19 mouse cellular contexts compared by ENCODE assay signal in the genomic region with DNA sequence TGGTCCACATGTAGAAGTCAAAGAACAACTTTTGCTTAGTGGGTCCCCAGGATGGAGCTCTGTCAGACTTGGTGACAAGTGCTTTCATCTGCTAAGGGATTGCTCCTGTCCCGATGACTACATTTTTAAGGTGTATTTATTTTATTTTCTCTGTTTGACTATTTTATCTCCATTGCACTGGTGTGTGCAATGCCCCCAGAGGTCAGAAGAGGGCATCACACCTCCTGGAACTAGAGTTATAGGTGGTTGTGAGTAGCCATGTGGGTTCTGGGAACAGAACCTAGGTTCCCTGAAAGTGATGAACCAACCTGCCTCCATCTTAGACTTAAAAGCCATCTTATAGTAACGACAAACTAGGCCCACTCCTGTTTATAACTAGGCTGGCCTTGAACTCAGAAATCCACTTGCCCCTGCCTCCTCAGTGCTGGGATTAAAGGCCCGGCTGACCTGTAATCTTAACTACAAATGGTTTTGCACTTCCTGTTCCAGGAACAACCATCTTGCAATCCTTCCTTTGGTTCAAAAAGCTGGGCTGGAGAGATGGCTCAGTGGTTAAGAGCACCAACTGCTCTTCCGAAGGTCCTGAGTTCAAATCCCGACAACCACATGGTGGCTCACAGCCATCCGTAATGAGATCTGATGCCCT. TPM values are rescaled to one million over a fixed set of nuclear protein-coding genes. Genes with fewer than 3 reads are reported as not detected.
DNase-seq lines count a peak whose midpoint lies in the region; ATAC-seq and TF ChIP-seq lines count a peak whose summit lies in the region.
"Had no signal": no experiment of that assay in that cellular context is flagged by ENCODE, and none has a peak within 500 bp of the region (broad histone marks: within the 10 kb centered on the region; RNA-seq: fewer than 3 reads in every experiment).

No protein-coding gene starts in this region.

- WGBS in liver, embryonic 14.5 days (ENCODE audit: insufficient replicate concordance) = 87% methylated on average over 6 of the region's 6 CpGs
- WGBS in stomach, postnatal 0 days = 91% methylated on average over 6 of the region's 6 CpGs
- WGBS in hindbrain, embryonic 10.5 days = 95% methylated on average over 6 of the region's 6 CpGs

- no peak overlapping the region for H3K27ac ChIP-seq in liver, embryonic 14.5 days
- H3K27ac ChIP-seq in stomach, postnatal 0 days (replicated peaks) = no peak overlapping the region
- H3K27ac ChIP-seq in hindbrain, embryonic 10.5 days = no peak overlapping the region
- H3K27ac ChIP-seq: embryonic facial prominence, embryonic 12.5 days; hindbrain, embryonic 13.5 days; layer of hippocampus, adult 2 months; limb, embryonic 12.5 days; liver, embryonic 13.5 days; lung, embryonic 15.5 days had no signal

- in situ Hi-C loops in Patski (cut with MboI; ENCODE audit: low pct_unique_long_range_greater_than_20kb) = no loop called here

- no peak for ATAC-seq in liver, embryonic 14.5 days (ENCODE audit: insufficient read depth)
- ATAC-seq in Patski = no peak
- ATAC-seq in stomach, postnatal 0 days (ENCODE audit: low FRiP score, low TSS enrichment) = no peak

- POLR2A ChIA-PET in Patski (lab: Charles Lee) = no interaction called here

- H3K27me3 ChIP-seq in liver, embryonic 14.5 days (ENCODE audit: control insufficient read depth, insufficient read depth, low read length) = no peaks in the 10 kb centered on the region
- no peaks in the 10 kb centered on the region for H3K27me3 ChIP-seq in Patski
- H3K27me3 ChIP-seq in stomach, postnatal 0 days (ENCODE audit: control insufficient read depth, insufficient read depth, low read length) = no peaks in the 10 kb centered on the region
- no peaks in the 10 kb centered on the region for H3K27me3 ChIP-seq in hindbrain, embryonic 10.5 days (ENCODE audit: insufficient read depth, poor library complexity, severe bottlenecking)
- H3K27me3 ChIP-seq: embryonic facial prominence, embryonic 12.5 days; hindbrain, embryonic 13.5 days; limb, embryonic 12.5 days; liver, embryonic 13.5 days; lung, embryonic 15.5 days had no signal

- no peak overlapping the region for H3K4me2 ChIP-seq in liver, embryonic 14.5 days (ENCODE audit: low read depth)
- H3K4me2 ChIP-seq in stomach, postnatal 0 days (replicated peaks; ENCODE audit: low read depth) = no peak overlapping the region
- H3K4me2 ChIP-seq: embryonic facial prominence, embryonic 12.5 days; hindbrain, embryonic 13.5 days; limb, embryonic 12.5 days; liver, embryonic 13.5 days; lung, embryonic 15.5 days had no signal

- CTCF ChIA-PET in Patski (lab: Charles Lee) = no interaction called here

- TF ChIP-seq CTCF in liver, embryonic 14.5 days (IDR thresholded peaks at IDR 0.05; ENCODE audit: low read depth) = peak; percentile 35; the same call in 1 of the 2 replicates
- peak; percentile 27 for TF ChIP-seq CTCF in Patski (IDR thresholded peaks at IDR 0.05)
- peak; percentile 23 for TF ChIP-seq CTCF in stomach, postnatal 0 days (IDR thresholded peaks at IDR 0.05; ENCODE audit: low read depth)

- no peak for DNase-seq in liver, embryonic 14.5 days (ENCODE audit: low read depth in 3 of 3, low spot score in 3 of 3)
- DNase-seq in liver (no peak), A20 (ENCODE audit: low read depth, low spot score) (peak; percentile 40), Patski (ENCODE audit: low read depth, low spot score) (no peak)
- DNase-seq in stomach, postnatal 0 days (ENCODE audit: low spot score) = no peak
- no peak for DNase-seq in hindbrain, embryonic 10.5 days (ENCODE audit: low spot score)
- no peak for DNase-seq in cerebellum, adult 11 months
- DNase-seq: cerebellum, adult 18-20 months; cerebellum, postnatal 14 days; kidney, adult 2 months; kidney, postnatal 14 days; liver, embryonic 13.5 days; lung, postnatal 4 days had no signal

- no peak overlapping the region for H3K4me3 ChIP-seq in liver, embryonic 14.5 days (ENCODE audit: insufficient read depth in 1 of 2, low read depth in 2 of 2, low read length in 2 of 2)
- H3K4me3 ChIP-seq in stomach, postnatal 0 days (ENCODE audit: low read depth, low read length) = no peak overlapping the region
- no peak overlapping the region for H3K4me3 ChIP-seq in hindbrain, embryonic 10.5 days
- H3K4me3 ChIP-seq: embryonic facial prominence, embryonic 12.5 days; hindbrain, embryonic 13.5 days; layer of hippocampus, adult 2 months; limb, embryonic 12.5 days; liver, embryonic 13.5 days; lung, embryonic 15.5 days had no signal

- no peak for TF ChIP-seq EP300 in liver, embryonic 14.5 days (IDR thresholded peaks at IDR 0.05; ENCODE audit: low read depth)
- no peak for TF ChIP-seq EP300 in stomach, postnatal 0 days (optimal IDR thresholded peaks at IDR 0.05)

- peaks cover 4 to 7% of the 10 kb centered on the region in 2 experiments; a peak in 3 of 4 replicates for H3K4me1 ChIP-seq in liver, embryonic 14.5 days (replicated peaks; ENCODE audit: control insufficient read depth in 2 of 2, insufficient read depth in 2 of 2, low read length in 1 of 2)
- H3K4me1 ChIP-seq in stomach, postnatal 0 days (replicated peaks; ENCODE audit: control insufficient read depth, insufficient read depth) = no peaks in the 10 kb centered on the region
- peaks cover 11% of the 10 kb centered on the region for H3K4me1 ChIP-seq in hindbrain, embryonic 10.5 days (replicated peaks)

- no peaks in the 10 kb centered on the region for H3K9me3 ChIP-seq in liver, embryonic 14.5 days (ENCODE audit: control insufficient read depth, low read length)
- no peaks in the 10 kb centered on the region for H3K9me3 ChIP-seq in stomach, postnatal 0 days (ENCODE audit: control insufficient read depth, low read length)
- no peaks in the 10 kb centered on the region for H3K9me3 ChIP-seq in hindbrain, embryonic 10.5 days
- H3K9me3 ChIP-seq: embryonic facial prominence, embryonic 12.5 days; hindbrain, embryonic 13.5 days; limb, embryonic 12.5 days; liver, embryonic 13.5 days; lung, embryonic 15.5 days had no signal

- H3K36me3 ChIP-seq in liver, embryonic 14.5 days (replicated peaks; ENCODE audit: control insufficient read depth, insufficient read depth, low read depth) = no peaks in the 10 kb centered on the region
- H3K36me3 ChIP-seq in stomach, postnatal 0 days (ENCODE audit: control insufficient read depth, insufficient read depth, low read length) = no peaks in the 10 kb centered on the region
- peaks cover under 1% of the 10 kb centered on the region; the same call in 1 of the 2 replicates for H3K36me3 ChIP-seq in hindbrain, embryonic 10.5 days
- H3K36me3 ChIP-seq: embryonic facial prominence, embryonic 12.5 days; hindbrain, embryonic 13.5 days; lung, embryonic 15.5 days had no signal

- H3K9ac ChIP-seq in liver, embryonic 14.5 days (replicated peaks) = no peak overlapping the region
- H3K9ac ChIP-seq in stomach, postnatal 0 days (ENCODE audit: low read length) = no peak overlapping the region
- H3K9ac ChIP-seq: embryonic facial prominence, embryonic 12.5 days; hindbrain, embryonic 13.5 days; limb, embryonic 12.5 days; liver, embryonic 13.5 days; lung, embryonic 15.5 days had no signal

RNA-seq across cellular contexts. Expression of gene Tipin, which starts 2.6 kb away (rescaled TPM):
- polyA plus RNA-seq in liver, embryonic 14.5 days (2012; rRNA removed) = 74.2 and 121 TPM in 2 replicates
- 241 and 245 TPM in 2 replicates for polyA plus RNA-seq in liver, embryonic 14.5 days (2014; fragmentation: Nextera tagmentation; extraction: Ambion mirVana)
- polyA plus RNA-seq in Patski (2021) = 50.2 TPM
- 81.1 and 85.7 TPM in 2 replicates for polyA plus RNA-seq in stomach, postnatal 0 days (2015; fragmentation: Nextera tagmentation; extraction: Ambion mirVana)
- 246 and 275 TPM in 2 replicates for polyA plus RNA-seq in hindbrain, embryonic 10.5 days (2016; fragmentation: Nextera tagmentation; extraction: Ambion mirVana)

RNA-seq across cellular contexts. Expression of gene Map2k1, which starts 25.4 kb away (rescaled TPM):
- 11.7 and 13.5 TPM in 2 replicates for polyA plus RNA-seq in liver, embryonic 14.5 days (2012; rRNA removed)
- 24.9 and 25.7 TPM in 2 replicates for polyA plus RNA-seq in liver, embryonic 14.5 days (2014; fragmentation: Nextera tagmentation; extraction: Ambion mirVana)
- polyA plus RNA-seq in Patski (2021) = 115 TPM
- polyA plus RNA-seq in stomach, postnatal 0 days (2015; fragmentation: Nextera tagmentation; extraction: Ambion mirVana) = 84.1 and 85.0 TPM in 2 replicates
- 75.3 and 104 TPM in 2 replicates for polyA plus RNA-seq in hindbrain, embryonic 10.5 days (2016; fragmentation: Nextera tagmentation; extraction: Ambion mirVana)

RNA-seq across cellular contexts. Expression of gene Uchl4, which starts 43.8 kb away (rescaled TPM):
- 0.06 and 0.13 TPM in 2 replicates for polyA plus RNA-seq in liver, embryonic 14.5 days (2012; rRNA removed)
- 0.75 and 0.77 TPM in 2 replicates for polyA plus RNA-seq in liver, embryonic 14.5 days (2014; fragmentation: Nextera tagmentation; extraction: Ambion mirVana)
- 10.3 TPM for polyA plus RNA-seq in Patski (2021)
- 2.0 and 2.2 TPM in 2 replicates for polyA plus RNA-seq in stomach, postnatal 0 days (2015; fragmentation: Nextera tagmentation; extraction: Ambion mirVana)
- polyA plus RNA-seq in hindbrain, embryonic 10.5 days (2016; fragmentation: Nextera tagmentation; extraction: Ambion mirVana) = 3.5 and 4.1 TPM in 2 replicates
- polyA plus RNA-seq: small intestine, adult 2 months had no signal
